Mouse (Mus musculus) hematopoietic multipotent progenitor cell, adult 10-12 weeks (in vitro differentiated cells): ENCODE data around the gene Ech1. TPM values are rescaled to one million over a fixed set of nuclear protein-coding genes. Genes with fewer than 3 reads are reported as not detected.

Source experiments
- polyA plus RNA-seq: library from polyadenylated mRNA; stranded (reverse); fragments of >175 nt; gene quantifications from 2 replicates; pipeline ENCODE4 v1.2.3, GENCODE M21; 2012; ENCODE audit warnings: low replicate concordance

The Ech1 gene
- 11.3 and 45.0 TPM in 2 replicates for polyA plus RNA-seq

DNA sequence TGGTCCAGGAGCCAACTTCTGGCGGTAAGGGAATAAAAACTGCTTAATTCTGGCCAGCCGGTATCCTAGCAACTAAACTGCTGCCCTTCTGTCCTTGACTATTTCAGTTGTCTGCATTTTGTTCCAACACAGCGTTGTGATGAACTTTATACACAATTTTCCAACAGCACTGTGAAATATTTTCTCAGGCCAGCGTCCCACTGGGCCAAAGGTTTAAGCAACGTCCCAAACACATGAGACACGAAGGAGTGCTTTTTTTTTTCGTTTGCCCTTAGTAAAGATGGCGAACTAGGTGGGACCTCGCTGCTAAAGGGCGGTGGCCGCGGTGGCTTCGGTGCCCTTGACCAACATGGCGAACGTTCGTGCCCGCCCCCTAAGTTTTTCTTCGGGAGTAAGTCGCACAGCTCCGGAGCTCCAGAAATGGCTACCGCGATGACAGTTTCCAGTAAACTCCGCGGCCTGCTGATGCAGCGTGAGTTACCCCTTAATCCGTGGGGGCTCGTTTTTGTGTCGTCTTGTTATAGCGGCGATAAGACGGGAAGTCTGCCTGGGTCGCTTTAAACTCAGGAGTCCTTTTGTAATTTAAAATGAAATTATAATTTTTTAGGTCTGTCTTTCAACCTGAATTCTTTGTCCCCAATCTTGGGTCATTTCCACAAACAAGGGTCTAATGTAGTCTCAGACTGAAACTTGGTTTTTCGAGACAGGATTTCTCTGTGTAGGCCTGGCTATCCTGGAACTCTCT is at the start of gene Ech1:
Gene Ech1 (plus strand): TSS at position 277 of the 745 bp plus-strand sequence.

GRCm38 (mm10) chr7:28788307-28789195 is 36.5 kb upstream of the Ech1 start, which contains the start of gene Rinl:
TSS of gene Rinl (plus strand) at chr7:28788969.

DNA sequence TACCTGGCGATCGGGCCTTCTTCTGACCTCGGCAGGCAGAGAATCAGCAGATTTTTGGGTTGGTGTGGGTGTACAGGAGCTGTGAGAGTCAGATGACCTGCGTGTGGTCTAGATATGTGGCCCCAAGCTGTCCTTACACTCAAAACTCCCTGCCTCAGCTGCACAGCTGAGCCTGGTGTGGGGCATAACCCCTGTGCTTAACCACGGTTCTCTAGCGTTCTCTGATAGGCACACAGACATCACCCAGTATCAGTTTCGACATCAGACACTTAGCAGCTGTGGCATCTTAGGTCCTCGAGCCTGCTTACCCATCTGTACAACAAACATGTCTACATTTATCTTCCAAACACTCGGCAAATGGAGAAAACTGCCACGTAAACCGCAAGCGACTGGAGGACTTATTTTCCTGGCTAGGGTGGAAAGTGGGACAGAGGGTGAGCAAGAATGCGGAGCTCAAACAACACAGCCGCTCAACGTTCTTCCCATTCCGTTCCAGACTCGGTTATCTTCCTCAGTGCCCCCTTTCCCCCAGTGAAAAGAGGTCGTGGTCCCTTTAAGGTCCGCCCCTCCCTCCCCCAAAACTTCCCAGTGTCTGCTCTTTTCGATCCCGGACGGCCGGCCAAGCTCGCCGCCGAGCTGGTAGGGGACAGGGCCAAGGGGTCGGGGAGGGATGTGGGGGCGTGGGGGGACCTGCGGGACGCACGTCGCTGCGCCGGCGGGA is 16.6 kb upstream of the Ech1 start, which contains the start of gene Hnrnpl:
Gene Hnrnpl (plus strand): TSS at position 321 of the 721 bp plus-strand sequence.

GRCm38 (mm10) chr7:28833723-28834347 is 8.8 kb downstream of the Ech1 start, which contains the start of gene Lgals4:
TSS of gene Lgals4 (plus strand) at chr7:28833854.

GRCm38 (mm10) chr7:28863540-28863939 is 38.5 kb downstream of the Ech1 start, which contains the start of gene Lgals7:
TSS of gene Lgals7 (plus strand) at chr7:28863853.

DNA sequence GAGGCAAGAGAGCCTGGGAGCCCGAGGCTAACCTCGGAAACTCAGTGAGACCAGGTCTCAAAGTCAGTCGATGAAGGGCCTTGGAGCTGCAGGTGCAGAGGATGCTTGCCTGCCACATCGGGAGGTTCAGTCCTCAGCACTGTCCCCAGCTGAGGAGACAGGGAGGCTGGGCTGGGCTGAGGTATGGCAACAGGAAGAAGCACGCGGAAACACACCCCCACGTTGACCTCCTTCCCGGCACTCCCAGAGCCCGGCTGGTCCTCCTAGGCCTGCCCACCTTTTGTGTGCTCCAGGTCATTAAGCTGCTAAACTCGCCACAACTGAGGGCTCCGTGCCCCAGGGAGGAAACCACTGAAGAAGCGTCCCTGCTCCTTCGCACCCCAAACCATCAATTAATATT is 56.2 kb downstream of the Ech1 start, which contains the start of gene Capn12:
Gene Capn12 (plus strand): TSS at position 224 of the 400 bp plus-strand sequence.

Other genes with a start within 250 kb of the Ech1 start
- gene Samd4b, start 227.1 kb upstream of the Ech1 start, polyA plus RNA-seq = 102 and 209 TPM in 2 replicates
- gene Pak4, start 227.0 kb upstream of the Ech1 start, polyA plus RNA-seq = 31.7 and 62.2 TPM in 2 replicates
- not detected in 2 replicates for gene Acp7, start 193.9 kb upstream of the Ech1 start, polyA plus RNA-seq
- 1.7 and 3.7 TPM in 2 replicates for gene Fbxo27, start 132.4 kb upstream of the Ech1 start, polyA plus RNA-seq
- 5.3 and 10.8 TPM in 2 replicates for gene Fbxo17, start 108.4 kb upstream of the Ech1 start, polyA plus RNA-seq
- 101 and 240 TPM in 2 replicates for gene Mrps12, start 83.4 kb upstream of the Ech1 start, polyA plus RNA-seq
- gene Sars2, start 83.2 kb upstream of the Ech1 start, polyA plus RNA-seq = 31.9 and 34.0 TPM in 2 replicates
- not detected in 2 replicates for gene Ccer2, start 69.0 kb upstream of the Ech1 start, polyA plus RNA-seq
- 147 and 155 TPM in 2 replicates for gene Sirt2, start 58.5 kb upstream of the Ech1 start, polyA plus RNA-seq
- 141 and 276 TPM in 2 replicates for gene Nfkbib, start 57.7 kb upstream of the Ech1 start, polyA plus RNA-seq
- 181 and 415 TPM in 2 replicates for gene Rinl, start 36.2 kb upstream of the Ech1 start, polyA plus RNA-seq
- gene Hnrnpl, start 16.7 kb upstream of the Ech1 start, polyA plus RNA-seq = 330 and 575 TPM in 2 replicates
- gene Lgals4, start 8.6 kb downstream of the Ech1 start, polyA plus RNA-seq = 3.5 and 5.1 TPM in 2 replicates
- 0.22 and 0.39 TPM in 2 replicates for gene Lgals7, start 38.6 kb downstream of the Ech1 start, polyA plus RNA-seq
- 0.03 TPM in 1 of 2 replicates, not detected in the other for gene Capn12, start 56.2 kb downstream of the Ech1 start, polyA plus RNA-seq
- gene Actn4, start 137.1 kb downstream of the Ech1 start, polyA plus RNA-seq = 220 and 236 TPM in 2 replicates
- 58.3 and 170 TPM in 2 replicates for gene Eif3k, start 156.6 kb downstream of the Ech1 start, polyA plus RNA-seq
- gene Map4k1, start 156.8 kb downstream of the Ech1 start, polyA plus RNA-seq = 503 and 613 TPM in 2 replicates